Mouse (Mus musculus): Measurements from ENCODE around the gene Upk3b. TPM values are rescaled to one million over a fixed set of nuclear protein-coding genes. Genes with fewer than 3 reads are reported as not detected.
"Not testable (repeated sequence)": the region's sequence is repeated elsewhere in the genome, so short reads cannot be mapped to it uniquely, and the experiment has no call there.

The Upk3b gene
- polyA plus RNA-seq, 1 experiment: 152 TPM

GRCm38 (mm10) chr5:136034868-136035267 lies 3.4 kb upstream of the Upk3b start:
- no peak for DNase-seq (ENCODE audit: low spot score)

GRCm38 (mm10) chr5:136035285-136035684 lies 3.0 kb upstream of the Upk3b start:
- DNase-seq (ENCODE audit: low spot score): no peak

DNA sequence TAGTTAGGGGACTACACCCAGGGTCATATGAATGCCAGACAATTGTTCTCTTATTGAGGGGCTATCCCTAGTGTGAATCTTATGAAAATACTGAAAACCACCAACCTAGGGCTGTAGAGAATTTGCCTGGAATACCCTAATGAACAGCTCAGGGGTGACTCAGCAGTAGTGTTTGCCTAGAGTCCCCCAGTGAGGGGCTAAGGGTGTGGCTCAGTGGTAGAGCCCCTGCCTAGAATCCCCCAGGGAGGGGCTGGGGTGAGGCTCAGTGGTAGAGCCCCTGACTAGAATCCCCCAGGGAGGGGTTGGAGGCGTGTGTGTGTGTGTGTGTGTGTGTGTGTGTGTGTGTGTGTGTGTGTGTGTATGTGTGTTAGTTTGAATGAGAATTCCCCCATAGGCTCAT lies 1.6 kb upstream of the Upk3b start:
- DNase-seq (ENCODE audit: low spot score): no peak

DNA sequence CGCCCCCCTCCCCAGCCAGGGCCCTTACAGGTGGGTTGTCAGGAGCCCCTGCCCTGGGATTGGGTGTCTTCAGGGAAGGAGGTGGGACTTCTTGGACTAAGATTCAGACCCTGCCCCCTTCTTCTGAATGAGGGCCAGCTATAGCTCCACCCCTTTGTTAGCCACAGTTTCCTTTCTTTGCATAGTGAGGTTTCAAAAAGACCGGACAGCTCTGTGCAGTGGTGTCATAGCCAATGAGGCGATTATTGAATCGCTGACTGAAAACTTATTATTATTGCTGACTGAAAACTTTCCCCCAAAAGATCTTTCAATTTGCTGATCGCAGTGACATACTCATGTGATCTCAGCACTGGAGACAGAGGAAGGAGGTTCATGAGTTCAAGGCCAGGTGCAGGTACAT lies 1.9 kb downstream of the Upk3b start:
- no peak for DNase-seq (ENCODE audit: low spot score)

GRCm38 (mm10) chr5:136041260-136041659 lies 3.0 kb downstream of the Upk3b start:
- DNase-seq (ENCODE audit: low spot score): no peak

- DNase-seq (ENCODE audit: low spot score): no peak
These were observed 3.4 kb downstream of the Upk3b start for GRCm38 (mm10) chr5:136041666-136042065.

DNA sequence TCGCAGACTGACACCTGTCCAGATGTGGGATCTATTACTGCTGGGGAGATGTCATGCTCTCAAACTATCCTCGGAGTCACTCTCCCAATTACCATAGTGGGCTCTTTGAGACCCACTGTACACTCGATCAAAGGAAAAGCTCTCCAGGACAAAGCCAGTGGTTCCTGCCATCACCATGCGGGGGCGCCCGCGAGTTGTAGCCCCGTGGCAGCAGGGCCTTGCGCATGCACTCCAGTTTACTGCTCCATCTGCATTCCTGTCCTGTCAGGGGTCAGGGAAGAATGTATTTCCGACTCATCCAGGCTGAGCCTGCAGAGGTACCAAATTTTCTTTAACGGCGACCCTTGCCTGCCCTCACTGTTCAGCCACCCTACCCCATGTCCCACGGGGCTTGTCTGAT lies 6.6 kb downstream of the Upk3b start:
- no peak for DNase-seq (ENCODE audit: low spot score)

DNA sequence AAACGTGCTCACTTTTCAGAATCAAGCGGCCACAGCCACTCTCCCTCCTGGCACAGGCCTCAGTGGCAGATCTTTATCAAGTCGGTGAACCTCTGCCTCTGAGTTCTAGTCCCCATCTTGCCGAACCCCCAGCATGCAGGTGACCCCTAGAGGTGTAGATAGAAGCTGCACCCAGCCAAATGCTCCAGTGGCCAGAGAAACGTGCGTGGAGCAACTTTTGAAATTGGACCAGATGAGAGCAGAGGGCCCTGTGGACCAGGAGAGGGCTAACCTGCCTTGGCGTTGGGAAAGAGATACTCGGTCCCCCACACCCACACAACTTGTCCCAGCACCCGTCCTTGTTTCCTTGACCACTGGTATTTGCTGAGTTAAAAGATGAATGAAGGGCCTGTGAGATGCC lies 7.1 kb downstream of the Upk3b start:
- no peak for DNase-seq (ENCODE audit: low spot score)

- peak; percentile 76 for DNase-seq (ENCODE audit: low spot score)
These were observed 7.7 kb downstream of the Upk3b start for GRCm38 (mm10) chr5:136045987-136046386.

DNA sequence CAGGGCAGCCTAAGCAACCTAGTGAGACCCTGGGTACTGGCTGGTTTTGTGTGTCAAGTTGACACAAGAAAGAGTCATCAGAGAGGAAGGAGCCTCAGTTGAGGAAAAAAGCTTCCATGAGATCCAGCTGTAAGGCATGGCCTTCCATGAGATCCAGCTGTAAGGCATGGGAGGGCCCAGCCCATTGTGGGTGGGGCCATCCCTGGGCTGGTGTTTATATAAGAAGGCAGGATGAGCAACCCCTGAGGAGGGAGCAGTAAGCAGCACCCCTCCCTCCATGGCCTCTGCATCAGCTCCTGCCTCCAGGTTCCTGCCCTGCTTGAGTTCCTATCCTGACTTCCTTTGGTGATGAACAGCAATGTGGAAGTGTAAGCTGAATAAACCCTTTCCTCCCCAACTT lies 10.2 kb downstream of the Upk3b start:
- DNase-seq (ENCODE audit: low spot score): not testable (repeated sequence)

GRCm38 (mm10) chr5:136049926-136050325 lies 11.6 kb downstream of the Upk3b start:
- DNase-seq (ENCODE audit: low spot score): no peak

GRCm38 (mm10) chr5:136051231-136052085 lies 13.2 kb downstream of the Upk3b start:
- no peak for DNase-seq (ENCODE audit: low spot score)

GRCm38 (mm10) chr5:136052861-136053655 lies 14.8 kb downstream of the Upk3b start:
- no peak for DNase-seq (ENCODE audit: low spot score)

GRCm38 (mm10) chr5:136054301-136055077 lies 16.2 kb downstream of the Upk3b start, which contains the start of gene Upk3bl:
TSS of gene Upk3bl (plus strand) at chr5:136054492.
- DNase-seq (ENCODE audit: low spot score): no peak

- no peak for DNase-seq (ENCODE audit: low spot score)
These were observed 17.8 kb downstream of the Upk3b start for GRCm38 (mm10) chr5:136056062-136056461.

GRCm38 (mm10) chr5:136057085-136057484 lies 18.8 kb downstream of the Upk3b start:
- DNase-seq (ENCODE audit: low spot score): no peak

GRCm38 (mm10) chr5:136061567-136061966 lies 23.3 kb downstream of the Upk3b start:
- DNase-seq (ENCODE audit: low spot score): peak; percentile 81

DNA sequence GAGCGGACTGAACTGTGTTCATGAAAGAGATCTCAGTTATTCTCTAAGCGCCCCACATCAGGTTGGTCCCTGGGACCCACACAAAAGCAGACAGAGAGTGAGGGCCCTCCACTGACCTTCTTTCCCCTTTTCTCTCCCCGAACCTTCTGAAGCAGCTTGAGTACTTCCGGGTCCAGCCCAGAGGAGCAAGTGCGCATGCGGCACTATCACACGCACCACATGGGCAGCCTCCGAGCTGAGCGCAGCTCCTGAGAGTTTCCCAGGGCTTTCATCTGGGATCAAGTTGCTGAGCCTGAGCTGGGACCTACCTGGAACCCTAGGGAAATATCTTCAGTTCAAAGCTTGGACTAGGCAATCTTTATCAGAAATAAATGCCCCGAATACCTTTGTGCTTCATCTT lies 25.6 kb downstream of the Upk3b start:
- DNase-seq (ENCODE audit: low spot score): no peak

DNA sequence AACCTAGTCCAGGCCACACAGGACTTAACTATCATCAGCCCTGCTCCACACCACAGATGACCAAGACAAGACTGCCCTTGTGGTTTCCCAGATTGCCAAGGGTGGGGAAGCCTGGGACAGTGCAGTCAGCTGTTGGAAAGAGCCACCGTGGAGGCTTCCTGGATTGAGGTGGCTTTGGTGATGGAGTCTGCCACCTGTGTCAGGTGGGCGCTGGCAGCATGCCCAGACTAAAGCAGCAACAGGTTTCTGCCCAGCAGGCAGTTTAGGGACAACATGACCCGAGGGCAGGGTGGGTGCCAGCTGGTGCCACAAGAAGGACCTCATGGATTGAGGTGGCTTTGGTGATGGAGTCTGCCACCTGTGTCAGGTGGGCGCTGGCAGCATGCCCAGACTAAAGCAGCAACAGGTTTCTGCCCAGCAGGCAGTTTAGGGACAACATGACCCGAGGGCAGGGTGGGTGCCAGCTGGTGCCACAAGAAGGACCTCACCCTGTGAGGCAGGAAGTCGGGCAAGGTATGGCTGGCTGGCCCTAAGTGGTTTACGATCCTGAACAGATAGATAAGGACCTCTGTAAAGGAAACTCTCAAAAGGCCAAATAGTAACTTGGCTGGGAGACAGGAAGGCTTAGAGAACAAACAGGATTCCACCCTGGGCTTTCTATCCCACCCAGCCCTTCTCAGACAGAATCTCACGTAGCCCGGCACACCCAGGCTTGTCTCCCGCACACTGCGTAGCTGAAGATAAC lies 28.3 kb downstream of the Upk3b start:
- not testable (repeated sequence) for DNase-seq (ENCODE audit: low spot score)

DNA sequence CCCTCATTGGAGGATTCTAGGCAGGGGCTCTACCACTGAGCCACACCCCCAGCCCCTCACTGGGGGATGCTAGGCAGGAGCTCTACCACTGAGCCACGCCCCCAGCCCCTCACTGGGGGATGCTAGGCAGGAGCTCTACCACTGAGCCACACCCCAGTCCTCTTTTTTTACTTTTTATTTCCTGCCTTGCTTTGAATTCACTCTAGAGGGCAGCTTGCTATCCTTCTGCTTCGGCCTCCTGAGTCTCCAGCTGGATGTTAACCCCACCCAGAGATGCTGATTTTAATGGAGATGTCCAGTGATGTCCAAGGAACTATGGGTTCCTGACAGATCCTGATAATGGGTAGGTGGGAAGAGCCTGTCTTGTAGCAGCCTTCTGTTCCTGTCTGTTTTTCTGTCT lies 31.1 kb downstream of the Upk3b start:
- no peak for DNase-seq (ENCODE audit: low spot score)

- DNase-seq (ENCODE audit: low spot score): no peak
These were observed 34.8 kb downstream of the Upk3b start for GRCm38 (mm10) chr5:136073051-136073450.

Data from urinary bladder, adult 2 months (tissue).